Mouse (Mus musculus): ENCODE measurements at regions not wholly inside any gene's neighbourhood (a gene's known extent, or its start where the extent isn't known, plus 50 kb on each side); places are given as distances from the start of the nearest gene placed in this dataset.

DNA sequence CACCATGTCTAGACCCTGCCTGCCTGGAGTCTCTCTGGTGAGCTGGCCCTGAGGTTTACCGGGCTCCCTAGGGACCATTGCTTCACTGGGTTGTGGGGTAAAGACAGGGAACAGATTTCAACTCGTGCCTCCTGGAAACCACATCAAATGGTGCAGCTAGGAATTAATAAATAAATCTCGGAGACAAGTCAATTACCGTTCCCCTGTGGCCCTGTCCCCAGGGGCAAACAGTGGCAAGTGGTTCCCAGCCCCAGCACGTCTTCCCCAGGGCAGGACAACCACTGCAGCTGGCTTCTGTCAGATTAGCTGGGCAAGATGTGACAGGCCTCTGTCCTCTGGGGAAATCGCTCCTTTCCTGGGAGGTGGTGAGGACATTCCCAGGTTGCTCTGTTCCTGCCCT, 54.3 kb upstream of the Haao start:
- DNase-seq (ENCODE audit: extremely low spot score, low read depth, low spot score) = no peak

DNA sequence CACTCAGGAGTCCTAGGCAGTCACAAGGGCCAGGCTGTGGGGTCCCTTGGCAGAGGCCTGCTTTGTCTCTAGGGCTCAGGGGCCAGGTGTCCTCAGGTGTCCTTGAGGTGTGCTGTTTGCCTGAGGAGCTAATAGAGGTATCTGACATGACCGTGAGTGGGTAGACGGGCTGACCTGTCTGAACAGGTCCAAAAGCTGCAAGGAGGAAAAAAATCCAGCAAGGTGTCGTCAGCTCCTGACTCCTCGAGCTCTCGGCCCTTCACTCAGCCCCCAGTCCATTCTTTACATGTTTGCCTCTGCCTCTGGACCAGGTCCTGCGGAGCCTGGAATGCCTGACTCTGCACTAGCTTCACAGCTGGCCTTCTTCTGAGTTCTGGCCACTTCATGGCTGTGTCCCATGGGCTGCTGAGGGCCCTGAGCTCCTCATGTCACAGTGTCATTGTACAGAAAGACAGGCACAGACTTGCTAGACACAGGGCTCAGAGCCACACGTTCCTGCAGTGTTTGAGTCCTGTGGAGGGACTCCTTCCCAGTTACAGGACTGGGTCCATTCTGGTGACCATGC, 51.9 kb upstream of the Haao start:
- DNase-seq (ENCODE audit: extremely low spot score, low read depth, low spot score) = no peak

- DNase-seq (ENCODE audit: extremely low spot score, low read depth, low spot score) = no peak
These were observed 50.8 kb upstream of the Haao start for GRCm38 (mm10) chr17:83898531-83898930.
